Mouse (Mus musculus): ENCODE measurements around the gene Olfr828. TPM values are rescaled to one million over a fixed set of nuclear protein-coding genes. Genes with fewer than 3 reads are reported as not detected.

The Olfr828 gene
- not detected in 2 replicates for polyA plus RNA-seq (2014; fragmentation: Nextera tagmentation; extraction: Ambion mirVana)

DNA sequence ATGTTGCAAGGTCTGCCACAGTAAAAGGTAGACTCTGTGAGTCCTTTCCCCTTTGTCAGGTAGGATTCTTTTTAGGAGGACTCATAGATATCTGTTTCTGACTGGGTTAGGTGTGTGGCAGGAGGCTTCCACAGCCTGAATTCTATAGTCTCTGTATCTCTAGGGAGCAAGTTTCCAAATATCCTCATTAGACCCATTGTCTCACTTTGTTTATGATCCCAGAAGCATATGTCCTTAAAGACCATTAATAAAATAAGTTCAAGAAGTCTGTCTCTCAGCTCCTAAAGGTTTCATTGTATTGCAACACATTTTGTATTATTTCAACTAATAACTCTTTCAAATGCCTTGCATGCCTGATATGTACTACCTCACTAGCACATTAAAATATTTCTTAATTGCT, at the start of gene Olfr828:
TSS of gene Olfr828 (minus strand) at position 101 of the 400 bp plus-strand sequence.
- H3K4me1 ChIP-seq (ENCODE audit: control insufficient read depth, insufficient read depth, low read length): no peaks in the 10 kb centered on the region
- no peak within 1 kb of the TSS for H3K9ac ChIP-seq (ENCODE audit: low read length)
- H3K4me3 ChIP-seq (ENCODE audit: low read depth, low read length): no peak within 1 kb of the TSS
- no peaks in the 10 kb centered on the region for H3K36me3 ChIP-seq (ENCODE audit: control insufficient read depth, insufficient read depth, low read length)
- DNase-seq (ENCODE audit: low spot score): no peak
- no peak within 1 kb of the TSS for H3K4me2 ChIP-seq (ENCODE audit: low read depth)
- H3K9me3 ChIP-seq (ENCODE audit: control insufficient read depth, low read length): no peaks in the 10 kb centered on the region
- no peak within 1 kb of the TSS for H3K27ac ChIP-seq (ENCODE audit: low read depth, low read length)
- no peak for ATAC-seq (ENCODE audit: insufficient read depth, low FRiP score, low TSS enrichment)
- no peaks in the 10 kb centered on the region for H3K27me3 ChIP-seq (ENCODE audit: control insufficient read depth, insufficient read depth, low read length)

DNA sequence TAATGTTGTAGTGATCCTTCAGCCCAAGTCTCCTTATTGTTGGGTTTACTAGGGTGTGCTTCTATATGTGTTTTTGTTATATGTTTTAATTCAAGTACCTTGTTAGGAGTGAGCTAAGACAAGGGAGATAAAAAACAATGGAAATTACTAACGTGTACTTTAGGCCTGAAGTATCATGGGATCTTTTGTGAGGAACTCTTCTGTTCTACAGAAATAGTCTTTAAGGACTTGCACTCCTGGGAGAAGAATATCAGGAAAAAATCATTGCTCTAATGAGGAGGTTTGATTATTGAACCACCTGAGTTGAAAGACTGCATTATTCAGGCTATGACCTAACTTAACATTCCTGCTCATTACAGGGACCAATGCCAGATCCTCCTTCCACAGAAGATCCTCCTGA, 35.3 kb upstream of the Olfr828 start, which contains the start of gene Olfr829:
TSS of gene Olfr829 (plus strand) at position 301 of the 400 bp plus-strand sequence.
- Histone ChIP-seq H3K9ac (ENCODE audit: low read length) (no peak within 1 kb of the TSS), H3K27ac (ENCODE audit: low read depth, low read length) (no peak within 1 kb of the TSS), H3K36me3 (ENCODE audit: control insufficient read depth, insufficient read depth, low read length) (no peaks in the 10 kb centered on the region), H3K9me3 (ENCODE audit: control insufficient read depth, low read length) (no peaks in the 10 kb centered on the region), H3K4me3 (ENCODE audit: low read depth, low read length) (no peak within 1 kb of the TSS), H3K4me2 (ENCODE audit: low read depth) (no peak within 1 kb of the TSS), H3K4me1 (ENCODE audit: control insufficient read depth, insufficient read depth, low read length) (no peaks in the 10 kb centered on the region), H3K27me3 (ENCODE audit: control insufficient read depth, insufficient read depth, low read length) (no peaks in the 10 kb centered on the region)
- 59% methylated on average over 1 of the region's 1 CpGs for WGBS
- ATAC-seq (ENCODE audit: insufficient read depth, low FRiP score, low TSS enrichment): no peak
- DNase-seq (ENCODE audit: low spot score): no peak

DNA sequence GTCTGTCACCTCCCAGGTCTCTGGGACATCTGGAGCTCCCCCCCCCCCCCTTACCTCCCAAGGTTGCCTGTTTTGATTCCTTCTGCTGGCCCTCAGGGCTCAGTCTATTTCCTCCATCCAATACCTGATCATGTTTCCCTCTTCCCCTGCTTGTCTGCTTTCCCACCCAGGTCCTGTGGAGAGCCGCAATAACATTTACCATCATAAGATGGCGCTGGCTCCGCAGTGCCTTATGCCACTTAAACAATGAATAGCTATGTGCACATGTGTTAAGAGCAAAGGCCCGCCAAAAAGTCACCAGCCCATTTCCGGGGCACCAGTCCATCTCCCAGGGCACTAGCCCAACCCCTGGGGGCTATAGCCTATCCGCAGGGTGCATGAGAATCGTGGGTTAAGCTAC, 34.0 kb downstream of the Olfr828 start:
- Histone ChIP-seq H3K27me3 (ENCODE audit: control insufficient read depth, insufficient read depth, low read length) (no peaks in the 10 kb centered on the region), H3K9me3 (ENCODE audit: control insufficient read depth, low read length) (no peaks in the 10 kb centered on the region), H3K4me1 (ENCODE audit: control insufficient read depth, insufficient read depth, low read length) (no peaks in the 10 kb centered on the region), H3K4me2 (ENCODE audit: low read depth) (no peak overlapping the region), H3K9ac (ENCODE audit: low read length) (no peak overlapping the region), H3K36me3 (ENCODE audit: control insufficient read depth, insufficient read depth, low read length) (no peaks in the 10 kb centered on the region), H3K4me3 (ENCODE audit: low read depth, low read length) (no peak overlapping the region), H3K27ac (ENCODE audit: low read depth, low read length) (no peak overlapping the region)
- WGBS: 66% methylated on average over 7 of the region's 7 CpGs
- DNase-seq (ENCODE audit: low spot score) (no peak), ATAC-seq (ENCODE audit: insufficient read depth, low FRiP score, low TSS enrichment) (no peak)

DNA sequence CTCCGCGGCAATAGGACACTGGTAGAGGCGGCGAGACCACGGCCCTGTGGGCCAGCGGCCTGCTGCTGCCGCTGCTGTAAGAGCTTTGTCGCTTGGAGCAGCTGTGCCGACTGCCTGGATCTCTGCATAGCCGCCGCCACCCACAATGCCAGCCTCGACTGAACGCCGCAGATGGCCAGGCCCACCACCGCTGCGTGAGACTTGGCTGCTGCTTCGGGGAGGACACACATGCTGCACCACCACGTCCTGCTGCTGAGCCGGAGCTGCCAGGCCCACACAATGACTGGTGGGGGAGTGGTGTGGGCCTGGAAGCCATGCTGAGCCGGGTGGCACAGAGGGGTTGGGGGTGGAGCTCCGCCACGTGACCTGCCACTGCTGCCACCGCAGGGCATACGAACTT, 39.9 kb downstream of the Olfr828 start:
- H3K4me2 ChIP-seq (ENCODE audit: low read depth): no peak overlapping the region

DNA sequence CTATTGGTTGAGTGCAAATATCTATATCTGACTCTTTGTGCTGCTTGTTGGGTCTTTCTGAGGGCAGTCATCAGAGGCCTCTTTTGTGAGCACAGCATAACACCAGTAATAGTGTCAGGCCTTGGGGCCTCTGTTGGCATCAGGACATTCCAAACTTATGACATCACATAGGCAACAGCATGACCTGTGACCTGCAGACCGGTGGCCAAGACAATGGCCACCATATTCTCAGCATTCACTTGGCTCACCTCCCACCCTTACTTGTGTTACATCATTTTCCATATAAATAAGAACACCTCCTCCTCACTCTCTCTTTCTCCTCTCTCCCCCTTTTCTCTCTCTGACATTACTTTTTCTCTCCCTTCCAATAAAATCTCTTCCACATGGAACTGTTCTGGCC, 40.3 kb downstream of the Olfr828 start:
- no peak overlapping the region for H3K4me3 ChIP-seq (ENCODE audit: low read depth, low read length)
- no peak overlapping the region for H3K9ac ChIP-seq (ENCODE audit: low read length)
- H3K36me3 ChIP-seq (ENCODE audit: control insufficient read depth, insufficient read depth, low read length): no peaks in the 10 kb centered on the region
- H3K27me3 ChIP-seq (ENCODE audit: control insufficient read depth, insufficient read depth, low read length): no peaks in the 10 kb centered on the region
- no peaks in the 10 kb centered on the region for H3K9me3 ChIP-seq (ENCODE audit: control insufficient read depth, low read length)
- H3K4me2 ChIP-seq (ENCODE audit: low read depth): no peak overlapping the region
- 68% methylated on average over 1 of the region's 1 CpGs for WGBS
- no peak for DNase-seq (ENCODE audit: low spot score)
- H3K4me1 ChIP-seq (ENCODE audit: control insufficient read depth, insufficient read depth, low read length): no peaks in the 10 kb centered on the region
- no peak overlapping the region for H3K27ac ChIP-seq (ENCODE audit: low read depth, low read length)
- no peak for ATAC-seq (ENCODE audit: insufficient read depth, low FRiP score, low TSS enrichment)

More for the DNA sequence above, 39.9 kb downstream of the Olfr828 start:
- ATAC-seq (ENCODE audit: insufficient read depth, low FRiP score, low TSS enrichment) (no peak), DNase-seq (ENCODE audit: low spot score) (no peak)
- H3K36me3 ChIP-seq (ENCODE audit: control insufficient read depth, insufficient read depth, low read length): no peaks in the 10 kb centered on the region
- no peaks in the 10 kb centered on the region for H3K27me3 ChIP-seq (ENCODE audit: control insufficient read depth, insufficient read depth, low read length)
- no peak overlapping the region for H3K4me3 ChIP-seq (ENCODE audit: low read depth, low read length)
- WGBS: 73% methylated on average over 24 of the region's 24 CpGs
- no peak overlapping the region for H3K9ac ChIP-seq (ENCODE audit: low read length)
- H3K9me3 ChIP-seq (ENCODE audit: control insufficient read depth, low read length): no peaks in the 10 kb centered on the region
- no peaks in the 10 kb centered on the region for H3K4me1 ChIP-seq (ENCODE audit: control insufficient read depth, insufficient read depth, low read length)
- H3K27ac ChIP-seq (ENCODE audit: low read depth, low read length): no peak overlapping the region

Other genes starting within 250 kb of the Olfr828 start
- 0.03 TPM in 1 of 2 replicates, not detected in the other for gene Muc16, start 145.0 kb downstream of the Olfr828 start, polyA plus RNA-seq (2014; fragmentation: Nextera tagmentation; extraction: Ambion mirVana)
- gene Olfr24, start 55.5 kb downstream of the Olfr828 start, polyA plus RNA-seq (2014; fragmentation: Nextera tagmentation; extraction: Ambion mirVana): not detected in 2 replicates
- not detected in 2 replicates for gene Olfr829, start 35.4 kb upstream of the Olfr828 start, polyA plus RNA-seq (2014; fragmentation: Nextera tagmentation; extraction: Ambion mirVana)
- not detected in 2 replicates for gene Olfr830, start 55.2 kb upstream of the Olfr828 start, polyA plus RNA-seq (2014; fragmentation: Nextera tagmentation; extraction: Ambion mirVana)
- not detected in 2 replicates for gene Olfr832, start 117.6 kb upstream of the Olfr828 start, polyA plus RNA-seq (2014; fragmentation: Nextera tagmentation; extraction: Ambion mirVana)
- gene Olfr834, start 168.5 kb upstream of the Olfr828 start, polyA plus RNA-seq (2014; fragmentation: Nextera tagmentation; extraction: Ambion mirVana): not detected in 2 replicates
- not detected in 2 replicates for gene Olfr835, start 213.2 kb upstream of the Olfr828 start, polyA plus RNA-seq (2014; fragmentation: Nextera tagmentation; extraction: Ambion mirVana)

Measured in neural tube, embryonic 11.5 days (tissue).